Mouse (Mus musculus) adrenal gland, adult 2 months (tissue): ENCODE data around the gene Rinl. TPM values are rescaled to one million over a fixed set of nuclear protein-coding genes. Genes with fewer than 3 reads are reported as not detected.
A peak's percentile ranks its signal among the peaks of the same experiment; 100 is the strongest.

Source experiments
- DNase-seq: peaks from one replicate; pipeline ENCODE4 v3.0.0; 2021
- long read RNA-seq: library from polyadenylated mRNA; stranded (forward); transcript quantifications from one replicate; pipeline ENCODE4 v2.0.0, GENCODE M21; 2021
- polyA plus RNA-seq: library from polyadenylated mRNA; depleted of rRNA; stranded (reverse); fragments of >200 nt; gene quantifications from 2 replicates; pipeline ENCODE4 v1.2.3, GENCODE M21; 2012; rRNA removed
- total RNA-seq, 2 experiments: library from RNA; stranded (reverse); gene quantifications; 2 replicates each; pipeline ENCODE4 v1.2.3; 2021

The Rinl gene
- total RNA-seq (1 to 10 TPM; 2.9 to 3.7 TPM), polyA plus RNA-seq (3.0 and 4.1 TPM in 2 replicates)
- long read RNA-seq, partial matches to known transcripts, result 0 of 3 reads
- long read RNA-seq, other reads (novel, unspliced or antisense), result 3 of 3 reads

DNA sequence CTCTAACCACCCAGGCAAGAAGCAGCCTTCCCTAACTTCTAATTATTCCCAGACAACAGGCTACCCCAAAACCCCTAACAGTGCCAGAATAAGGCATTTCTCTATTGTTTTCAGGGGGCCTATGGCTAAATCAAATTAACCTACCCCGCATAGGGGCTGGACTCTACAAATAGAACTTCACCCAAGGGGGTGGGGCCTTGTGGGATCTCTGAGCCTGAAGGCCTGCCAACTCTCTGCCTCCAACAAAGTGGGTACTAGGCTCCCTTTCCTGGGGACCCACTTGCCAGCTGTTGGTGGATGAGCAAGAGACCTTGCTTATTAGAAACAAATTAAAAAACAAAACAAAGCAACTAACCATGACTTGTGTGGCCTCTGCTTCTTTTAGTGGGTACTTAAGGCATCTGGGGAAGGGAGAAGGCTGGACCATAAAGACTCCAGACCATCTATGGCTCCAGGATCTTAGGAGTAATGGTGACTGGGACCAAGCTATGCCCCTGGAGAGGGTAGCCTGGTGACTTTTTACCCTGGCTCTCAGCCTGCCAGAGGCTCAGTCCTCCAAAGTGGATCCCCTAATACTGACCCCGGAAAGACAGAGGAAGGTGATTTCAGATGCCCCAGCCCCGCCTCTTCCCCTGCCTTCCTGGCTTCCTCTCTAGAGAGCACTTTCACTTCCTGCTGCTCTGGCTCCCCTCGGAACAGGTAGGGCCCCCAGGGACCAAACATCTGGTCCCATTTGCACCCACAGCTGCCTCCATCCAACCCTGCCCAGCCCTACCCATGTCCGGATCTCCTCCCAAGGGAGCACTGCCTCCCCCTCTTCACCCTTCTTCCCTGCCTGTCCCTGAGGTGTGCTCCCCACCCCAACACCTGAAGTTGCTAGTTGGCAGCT is at the start of gene Rinl:
Gene Rinl, plus strand, starts transcription at position 663 of the 889 bp plus-strand sequence.
- no peak for DNase-seq

DNA sequence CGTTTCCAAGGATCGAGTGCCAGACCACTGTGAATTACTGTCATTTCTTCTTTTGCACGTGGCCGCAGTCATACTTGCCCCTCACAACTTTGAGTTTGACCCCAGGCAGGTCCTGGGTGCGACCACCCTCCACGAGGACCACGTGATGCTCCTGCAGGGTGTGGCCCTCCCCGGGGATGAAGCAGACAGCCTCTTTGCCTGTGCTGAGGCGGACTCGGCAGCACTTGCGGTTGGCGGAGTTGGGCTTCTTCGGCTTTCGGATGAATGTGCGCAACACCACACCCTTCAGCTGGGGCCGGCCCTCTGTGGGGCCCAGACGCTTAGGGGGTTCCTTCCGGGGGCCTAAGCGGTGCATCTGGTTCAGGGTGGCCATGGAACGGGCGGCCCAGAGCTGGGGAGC is 48.9 kb upstream of the Rinl start:
- DNase-seq, result no peak

DNA sequence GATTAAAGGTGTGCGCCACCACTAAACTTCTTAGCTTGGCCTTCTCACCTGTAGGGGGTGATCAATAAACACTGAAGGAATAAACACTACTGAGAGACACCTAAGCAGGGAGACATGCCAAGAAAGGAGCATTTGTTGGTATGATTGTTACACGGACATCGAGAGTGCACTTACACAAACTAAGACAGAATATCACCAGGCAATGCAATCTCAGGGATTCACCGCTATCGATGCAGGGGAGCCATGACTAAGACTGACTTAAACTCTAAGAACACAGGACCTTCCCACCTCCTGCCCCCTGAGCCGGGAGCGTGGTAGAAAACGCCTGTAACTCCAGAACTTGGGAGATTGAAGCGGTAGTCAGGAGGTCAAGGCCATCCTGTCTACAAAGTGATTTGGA is 47.8 kb upstream of the Rinl start:
- DNase-seq, result peak; percentile 42

DNA sequence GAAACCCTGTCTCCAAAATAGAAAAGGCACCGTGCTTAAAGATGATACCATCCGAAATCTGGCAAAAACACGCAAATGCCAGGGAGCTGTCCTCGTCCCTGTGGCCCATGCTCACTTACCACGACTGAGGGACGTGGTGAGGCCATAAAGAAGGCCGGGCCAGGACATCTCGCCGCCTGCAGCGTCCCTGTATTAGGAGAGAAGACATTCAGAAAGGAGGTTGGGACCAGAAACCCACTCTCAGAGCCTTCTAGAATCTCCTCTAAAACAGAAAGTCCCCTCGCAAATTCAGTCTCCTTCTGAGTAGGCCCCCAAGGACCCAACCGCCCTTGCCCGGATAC is 47.4 kb upstream of the Rinl start:
- DNase-seq, result no peak

DNA sequence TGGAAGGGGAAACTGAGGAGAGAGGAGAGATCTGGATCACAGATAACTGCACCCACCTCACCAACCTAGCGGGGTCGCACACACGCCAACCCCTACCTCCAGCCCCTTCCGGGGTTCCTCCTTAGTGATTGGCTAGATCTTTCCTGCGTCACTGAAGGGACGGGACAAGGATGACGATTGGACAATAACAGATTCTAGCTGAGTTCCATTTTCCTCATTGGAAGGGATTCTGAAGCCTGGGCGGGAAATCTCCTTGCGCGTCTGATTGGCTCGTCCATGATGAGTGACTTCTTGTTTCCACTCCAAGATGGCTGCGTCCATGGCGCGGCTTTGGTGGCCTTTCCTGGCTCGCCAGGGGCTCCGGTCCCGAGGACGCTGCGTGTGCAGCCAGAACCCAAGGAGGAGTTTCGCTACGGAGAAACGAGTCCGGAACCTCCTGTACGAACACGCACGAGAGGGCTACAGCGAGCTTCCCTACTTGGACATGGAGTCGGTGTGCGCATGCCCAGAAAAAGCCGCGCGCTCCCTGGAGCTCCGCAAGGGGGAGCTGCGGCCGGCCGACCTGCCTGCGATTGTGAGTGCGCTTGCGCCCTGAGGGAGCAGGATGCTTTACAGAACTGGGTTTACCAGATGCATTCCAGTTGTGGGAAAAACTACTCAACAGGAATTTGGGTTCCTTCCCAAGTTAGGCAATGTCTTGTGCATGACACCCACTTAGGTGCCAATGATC is 46.9 kb upstream of the Rinl start, which contains the start of the genes Mrps12 and Sars2:
Gene Mrps12, minus strand, starts transcription at position 112 of the 730 bp plus-strand sequence.
Gene Sars2, plus strand, starts transcription at position 284 of the 730 bp plus-strand sequence.
- peak; percentile 96 for DNase-seq

DNA sequence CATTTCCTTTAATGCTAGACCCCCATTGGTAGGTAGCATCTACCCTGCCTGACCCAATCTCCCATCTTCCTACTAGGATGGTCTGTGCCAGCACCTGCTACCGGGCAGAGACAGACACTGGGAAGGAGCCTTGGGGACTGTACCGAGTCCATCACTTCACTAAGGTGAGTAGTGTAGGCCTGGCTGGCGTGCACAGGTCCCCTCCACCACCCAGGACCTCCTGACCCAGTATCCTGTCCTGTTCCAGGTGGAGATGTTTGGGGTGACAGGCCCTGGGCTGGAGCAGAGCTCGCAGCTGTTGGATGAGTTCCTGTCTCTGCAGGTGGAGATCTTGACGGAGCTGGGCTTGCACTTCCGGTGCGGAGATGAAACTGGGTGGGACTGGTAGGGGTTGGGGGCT is 38.8 kb upstream of the Rinl start:
- no peak for DNase-seq

DNA sequence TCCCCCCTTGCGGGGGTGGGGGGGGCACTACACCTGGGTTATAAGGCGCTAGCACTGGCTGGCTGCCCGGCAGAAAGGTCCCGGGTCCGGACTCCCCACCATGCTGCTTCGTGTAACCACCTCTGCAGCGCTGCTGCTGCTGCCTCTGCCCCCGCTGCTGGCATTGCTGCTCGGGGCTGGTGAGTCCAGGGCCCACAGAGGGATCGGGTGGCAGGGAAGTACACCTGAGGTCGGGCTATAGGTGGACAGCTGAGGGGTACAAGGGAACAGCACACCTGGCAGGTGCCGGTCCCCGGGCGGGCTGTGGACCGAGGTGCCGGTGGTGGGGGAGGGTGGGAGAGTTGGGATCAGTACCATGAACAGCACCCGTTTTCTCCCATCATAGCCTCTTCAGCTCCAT is 32.7 kb upstream of the Rinl start, which contains the start of gene Ccer2:
Gene Ccer2, plus strand, starts transcription at position 96 of the 400 bp plus-strand sequence.
- no peak for DNase-seq

DNA sequence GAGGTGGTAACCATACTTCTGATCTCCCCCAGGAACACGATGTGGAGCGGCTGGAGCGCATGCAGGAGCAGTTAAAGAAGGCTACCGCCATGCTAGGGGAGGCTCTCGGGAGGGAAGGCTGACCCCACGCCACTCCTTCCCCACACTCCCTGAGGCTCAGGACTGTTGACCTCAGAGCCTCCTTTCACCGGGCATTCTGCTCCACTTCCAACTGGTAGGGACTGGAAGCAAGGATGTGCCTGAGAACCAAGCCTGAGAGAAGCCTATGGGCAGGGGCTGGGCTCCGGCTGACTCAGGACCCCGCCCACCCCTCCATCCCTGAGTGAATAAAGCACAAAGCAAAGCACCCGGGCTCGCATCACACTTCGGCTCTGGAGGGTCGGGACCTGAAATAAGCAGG is 30.1 kb upstream of the Rinl start:
- no peak for DNase-seq

DNA sequence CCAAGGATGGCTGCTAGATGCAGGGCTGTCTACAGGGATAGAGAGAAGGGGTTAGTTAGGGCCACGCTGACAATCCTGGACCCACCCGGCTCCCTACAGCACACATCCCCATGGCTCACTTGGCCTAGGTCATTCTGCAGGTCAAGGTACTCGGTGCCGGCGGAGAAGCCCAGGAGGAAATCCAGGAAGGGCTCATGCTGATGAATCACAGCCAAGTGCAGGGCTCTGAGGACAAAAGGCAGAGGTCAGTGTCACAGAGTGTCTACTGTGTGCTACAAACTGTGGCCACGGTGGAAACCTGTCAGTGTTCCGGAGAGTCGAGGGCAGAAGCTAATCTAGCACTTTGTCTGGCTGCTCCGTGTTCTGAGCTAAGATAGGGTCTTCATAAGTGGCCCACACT is 26.9 kb upstream of the Rinl start:
- peak; percentile 67 for DNase-seq

DNA sequence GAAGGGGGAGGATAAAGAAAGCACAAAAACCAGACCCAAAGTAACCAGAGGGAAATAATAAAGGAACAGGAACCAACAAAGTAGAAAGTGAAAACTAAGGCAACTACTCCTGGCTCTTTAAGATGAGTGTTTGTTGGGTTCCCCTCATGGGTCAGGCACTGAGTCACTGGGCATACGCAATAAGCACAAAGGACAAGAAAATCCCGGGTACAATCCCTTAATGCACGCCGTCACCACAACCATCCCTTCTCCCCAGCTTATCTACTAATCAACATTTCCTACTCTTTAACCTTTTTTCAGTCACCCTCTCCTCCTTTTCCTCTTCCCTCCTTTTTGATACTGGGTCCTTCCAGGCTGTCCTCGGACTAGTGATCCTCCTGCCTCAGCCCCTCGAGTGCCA is 23.6 kb upstream of the Rinl start:
- peak; percentile 51 for DNase-seq

DNA sequence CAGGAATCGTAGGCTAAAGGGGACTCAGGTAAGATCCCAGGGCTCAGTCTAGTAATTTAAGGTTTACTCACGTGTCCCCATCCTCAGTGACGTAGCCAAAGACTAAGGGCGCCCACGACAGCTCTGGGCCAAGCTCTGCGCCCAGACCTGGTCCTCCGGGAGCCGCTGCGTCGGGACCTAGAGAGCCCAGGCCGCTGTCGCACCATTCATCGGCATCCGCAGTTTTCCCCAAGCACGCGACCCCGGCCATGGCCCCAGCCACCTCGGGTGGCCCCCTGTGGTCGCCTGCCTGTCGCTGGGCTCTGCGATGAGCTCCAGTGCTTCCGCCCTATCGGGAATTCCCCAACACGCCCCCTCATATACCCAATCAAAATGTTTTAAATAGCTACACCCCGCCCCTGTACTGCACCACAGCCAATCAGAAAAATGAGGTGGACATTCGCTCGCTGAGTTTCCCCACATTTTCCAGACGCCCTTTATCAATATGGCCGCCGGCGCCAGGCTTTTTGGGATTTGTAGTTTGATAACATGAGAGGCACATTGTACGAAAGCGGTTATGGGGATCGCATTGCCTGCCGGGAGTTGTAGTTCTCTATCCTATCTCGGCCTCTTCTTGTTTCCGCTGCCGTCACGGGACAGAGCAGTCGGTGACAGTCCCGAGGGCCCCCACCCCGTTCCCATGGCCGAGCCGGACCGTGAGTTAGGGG is 22.4 kb upstream of the Rinl start, which contains the start of gene Sirt2:
Gene Sirt2, plus strand, starts transcription at position 563 of the 707 bp plus-strand sequence.
- peak; percentile 98 for DNase-seq

DNA sequence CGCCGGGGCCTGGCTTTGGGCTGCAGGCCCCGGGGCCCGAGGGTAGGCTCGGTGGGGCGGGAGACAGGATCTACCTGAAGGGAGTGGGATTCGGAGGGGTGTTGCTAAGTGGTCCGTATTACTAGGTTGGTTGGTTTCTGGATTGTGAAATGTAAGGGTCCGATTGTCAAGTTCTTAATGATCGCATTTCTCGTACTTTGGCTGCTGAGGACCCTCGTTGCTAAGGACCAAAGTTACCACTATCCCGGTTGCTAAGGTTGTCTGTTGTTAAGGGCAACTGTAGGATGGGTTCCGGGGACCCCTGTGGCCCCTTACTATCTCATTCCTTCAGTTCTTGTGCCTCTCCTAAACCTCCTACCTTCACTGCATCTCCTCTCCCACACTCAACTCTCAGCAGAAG is 21.9 kb upstream of the Rinl start:
- DNase-seq, result no peak

DNA sequence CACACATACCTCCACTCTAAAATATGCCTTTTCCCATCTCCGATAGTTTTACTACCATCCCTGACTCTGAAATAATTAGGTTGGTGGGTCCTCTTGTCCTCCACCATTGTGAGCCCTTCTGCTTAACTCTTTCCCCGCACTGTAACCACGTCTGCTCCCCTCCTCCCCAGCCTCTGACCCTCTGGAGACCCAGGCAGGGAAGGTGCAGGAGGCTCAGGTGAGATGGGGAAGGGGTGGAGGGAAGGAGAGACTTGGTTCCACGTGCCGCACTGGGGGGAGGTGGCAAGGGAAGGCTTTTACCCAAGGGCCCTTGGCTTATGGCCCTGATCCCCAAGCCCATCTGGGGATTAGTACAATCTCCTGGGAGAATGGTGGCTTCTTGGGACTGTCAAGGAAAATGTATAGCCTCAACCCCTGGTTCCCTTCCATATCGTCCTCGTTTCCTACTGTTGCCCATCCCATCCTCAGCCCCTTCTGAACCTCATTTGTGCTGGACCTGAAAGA is 21.3 kb upstream of the Rinl start, which contains the start of gene Nfkbib:
Gene Nfkbib, minus strand, starts transcription at position 51 of the 504 bp plus-strand sequence.
- no peak for DNase-seq

DNA sequence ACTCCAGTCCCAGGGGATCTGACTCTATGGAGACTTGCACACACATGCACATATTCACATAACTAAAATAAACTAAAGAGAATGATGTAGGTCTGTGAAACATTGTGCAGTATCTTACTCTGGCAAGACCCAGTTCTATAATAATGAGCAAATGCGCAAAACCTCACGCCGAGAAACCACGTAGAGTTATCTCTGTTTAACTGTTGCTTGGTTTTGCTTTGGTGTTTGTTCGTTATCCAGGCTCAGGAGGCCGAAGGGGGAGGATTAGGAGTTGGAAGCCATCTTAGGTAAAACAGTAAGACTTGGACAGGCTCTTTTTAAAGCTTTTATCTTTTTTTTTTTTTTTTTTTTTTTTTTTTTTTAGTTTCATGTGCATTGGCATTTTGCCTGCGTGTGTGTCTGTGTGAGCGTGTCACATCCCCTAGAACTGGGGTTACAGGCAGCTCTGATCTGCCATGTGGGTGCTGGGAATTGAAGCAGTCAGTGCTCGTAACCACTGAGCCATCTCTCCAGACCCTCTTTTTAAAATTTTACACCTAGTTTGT is 19.3 kb upstream of the Rinl start:
- no peak for DNase-seq

DNA sequence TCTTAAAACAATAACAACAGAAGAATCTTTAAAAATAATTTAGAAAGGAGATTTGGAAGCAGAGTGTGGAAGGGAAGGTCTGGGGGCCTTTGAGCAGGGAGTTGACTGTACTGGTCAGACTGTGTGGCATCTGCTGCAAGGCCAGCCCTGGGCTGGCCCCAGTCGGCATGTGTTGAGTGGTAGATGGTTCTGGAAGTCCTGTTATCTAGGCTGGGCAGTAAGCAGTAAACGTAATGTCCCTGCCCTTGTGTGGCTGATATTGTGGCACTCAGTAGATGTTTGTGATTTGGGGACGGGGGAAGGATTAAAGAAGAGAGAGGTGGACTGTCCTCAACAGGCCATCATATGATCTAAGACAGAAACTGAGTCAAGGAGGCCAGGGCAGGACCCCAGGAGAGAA is 18.5 kb upstream of the Rinl start:
- no peak for DNase-seq

DNA sequence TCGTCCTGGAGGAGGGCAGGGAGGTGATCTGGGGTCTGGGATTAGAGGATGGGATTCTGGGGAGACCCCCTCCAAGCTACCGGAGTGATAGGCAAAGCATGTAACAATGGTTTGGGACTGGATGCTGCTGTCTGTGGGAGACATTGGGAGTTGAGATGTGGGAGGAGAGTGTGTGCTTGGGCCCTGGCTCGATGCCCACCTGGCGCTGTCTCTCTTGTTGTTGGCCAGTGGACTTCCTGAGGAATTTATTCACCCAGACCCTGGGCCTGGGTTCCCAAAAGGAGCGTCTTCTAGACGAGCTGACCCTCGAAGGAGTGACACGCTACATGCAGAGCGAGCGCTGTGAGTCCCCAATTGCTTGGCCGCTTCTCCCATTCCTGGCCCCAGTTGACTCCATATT is 16.9 kb upstream of the Rinl start:
- DNase-seq, result no peak

DNA sequence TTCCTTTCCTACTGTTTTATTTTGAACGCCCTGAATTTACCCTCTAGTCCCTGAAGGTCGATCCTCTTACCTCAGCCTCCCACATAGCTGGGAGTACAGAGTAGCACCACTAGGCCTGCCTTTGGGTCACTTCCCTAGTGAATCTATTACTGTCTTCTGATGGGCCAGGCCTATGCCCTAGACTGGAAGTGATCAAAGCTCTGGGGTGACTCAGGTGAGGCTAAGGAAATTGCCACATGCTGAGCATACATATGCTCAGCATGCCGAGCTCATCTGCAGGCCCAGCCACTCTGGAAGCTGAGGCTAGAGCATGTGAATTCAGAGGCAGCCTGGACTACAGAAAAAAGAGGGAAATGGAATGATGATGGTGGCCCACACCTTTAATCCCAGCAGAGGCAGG is 15.6 kb upstream of the Rinl start:
- no peak for DNase-seq

DNA sequence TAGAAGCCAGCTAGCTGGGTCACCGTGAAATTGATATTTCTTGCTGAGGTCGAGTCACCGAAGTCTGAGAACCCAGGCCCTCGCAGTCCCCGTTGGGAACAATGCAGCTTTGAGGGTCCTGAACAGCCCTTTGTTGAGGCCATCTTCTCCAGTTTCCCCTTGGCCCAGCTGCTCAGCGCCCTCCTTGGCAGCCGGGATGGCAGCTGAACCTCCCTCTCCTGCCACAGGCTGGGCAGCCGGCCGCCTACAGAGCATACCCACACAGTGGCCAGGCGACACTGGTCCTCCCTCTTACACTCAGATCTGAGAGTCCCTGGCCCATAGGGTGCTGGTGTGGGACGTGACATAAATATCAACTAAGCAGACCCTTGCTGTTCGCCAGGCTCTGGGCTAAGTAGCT is 14.6 kb upstream of the Rinl start:
- no peak for DNase-seq

DNA sequence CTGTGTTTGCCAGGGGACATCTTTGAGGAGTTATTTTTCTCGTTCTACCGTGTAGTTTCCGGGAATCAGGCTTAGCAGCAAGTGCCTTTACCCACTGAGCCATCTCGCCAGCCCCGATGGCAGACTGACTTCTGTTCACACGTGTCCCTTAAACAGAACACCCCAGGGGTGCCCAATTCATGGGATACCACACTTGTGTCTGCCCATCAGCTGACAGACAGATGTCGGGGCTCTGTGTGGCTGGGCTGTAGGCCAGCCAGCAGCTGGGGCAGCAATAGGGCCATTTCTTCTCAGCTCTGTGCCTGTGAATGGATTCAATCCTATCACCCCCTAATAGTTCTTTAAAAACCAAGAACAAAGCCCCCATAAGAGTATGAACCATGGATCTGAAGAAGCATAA is 13.6 kb upstream of the Rinl start:
- no peak for DNase-seq

DNA sequence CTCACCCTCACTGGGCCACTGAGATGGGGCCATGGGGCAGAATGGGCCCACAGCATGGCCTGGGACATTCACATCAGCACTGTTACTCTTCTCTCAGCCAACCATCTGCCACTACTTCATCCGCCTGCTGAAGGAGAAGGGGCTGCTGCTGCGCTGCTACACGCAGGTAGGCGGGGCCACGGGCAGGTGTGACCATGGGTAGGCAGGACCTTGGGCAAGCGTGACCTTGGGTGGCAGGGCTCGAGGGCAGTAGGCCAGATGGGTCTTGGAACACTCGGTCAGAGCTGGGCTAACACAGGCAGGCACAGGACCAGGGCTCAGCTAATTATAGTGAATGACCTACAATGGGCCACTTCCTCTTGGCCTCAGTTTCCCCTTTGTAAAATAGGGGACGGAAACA is 9.9 kb upstream of the Rinl start:
- peak; percentile 68 for DNase-seq

DNA sequence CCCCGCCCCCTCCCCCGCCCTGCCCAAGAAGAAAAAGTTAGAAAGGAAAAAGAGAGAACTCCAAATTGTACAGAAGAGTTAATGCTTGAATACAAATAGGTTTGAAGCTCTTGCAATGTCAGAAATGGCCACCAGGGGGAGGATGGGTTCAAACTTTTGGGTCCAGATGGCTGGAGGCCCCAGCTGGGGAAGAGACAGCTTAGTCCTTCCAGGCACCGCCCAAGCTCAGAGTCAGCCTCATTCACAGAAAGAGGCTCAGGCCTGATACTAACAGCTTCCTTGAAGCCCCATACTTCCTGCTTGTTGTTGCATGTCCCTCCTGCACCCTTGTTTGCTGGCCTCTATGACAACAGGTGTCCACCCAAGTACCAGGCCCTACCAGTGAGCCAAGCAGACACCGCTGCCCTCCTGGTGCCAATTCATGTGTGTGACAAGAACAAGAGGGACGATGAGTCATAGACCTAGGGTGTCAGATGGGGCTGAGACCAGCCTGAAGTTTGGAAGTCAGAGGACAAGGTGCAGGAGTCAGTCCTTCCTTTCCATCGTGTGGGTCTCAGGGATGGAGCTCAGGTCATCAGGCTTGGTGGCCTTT is 8.6 kb upstream of the Rinl start:
- DNase-seq, result peak; percentile 86
